ENCODE assay signal across 13 mouse cellular contexts in the genomic region with DNA sequence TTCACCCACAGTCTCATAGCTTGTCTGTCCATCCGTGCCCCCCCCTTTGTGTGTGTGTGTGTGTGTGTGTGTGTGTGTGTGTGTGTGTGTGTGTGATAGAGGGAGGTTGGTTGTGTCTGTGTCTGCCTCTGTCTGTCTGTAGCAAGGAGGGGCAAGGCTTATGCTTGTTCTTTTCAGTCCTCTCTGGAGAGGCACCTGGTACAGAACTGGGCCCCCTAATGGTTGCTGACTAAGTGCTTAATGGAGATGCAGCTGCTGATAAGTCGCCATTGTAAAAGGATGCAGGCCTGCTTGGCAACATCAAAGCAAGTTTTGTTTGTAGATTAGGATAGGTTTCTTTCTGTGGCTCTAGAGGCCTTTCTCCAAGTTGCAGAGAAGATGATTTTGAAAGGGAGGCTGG.
DNase-seq lines count a peak whose midpoint lies in the region; ATAC-seq and TF ChIP-seq lines count a peak whose summit lies in the region.
"Had no signal": no experiment of that assay in that cellular context is flagged by ENCODE, and none has a peak within 500 bp of the region (broad histone marks: within the 10 kb centered on the region; RNA-seq: fewer than 3 reads in every experiment).

No protein-coding gene starts in this region.

- peaks cover 10% of the 10 kb centered on the region for H3K79me2 ChIP-seq in heart, adult 2 months (replicated peaks; ENCODE audit: control insufficient read depth, insufficient read depth, low read length)

- TF ChIP-seq POLR2A in heart, adult 2 months (IDR thresholded peaks at IDR 0.05; ENCODE audit: insufficient read depth, low read depth, low read length): no peak

- intact Hi-C loops in heart, adult 2 months (cut with DNase I): no loop called here

- DNase-seq in heart, adult 2 months: no peak
- no peak for DNase-seq in neural tube, embryonic 10.5 days (ENCODE audit: extremely low spot score, low spot score)
- DNase-seq in adrenal gland, postnatal 14 days: no peak
- no peak for DNase-seq in liver
- DNase-seq: B cell, adult 2 months; kidney, adult 9 months; liver, embryonic 13.5 days; spleen, adult 18-20 months had no signal

- no peak for TF ChIP-seq EP300 in heart, adult 2 months (IDR thresholded peaks at IDR 0.05; ENCODE audit: insufficient read depth, low read depth, low read length)

- no peaks in the 10 kb centered on the region for H3K36me3 ChIP-seq in heart, embryonic 12.5 days
- peaks cover 2% of the 10 kb centered on the region for H3K36me3 ChIP-seq in heart, adult 2 months (ENCODE audit: control insufficient read depth, insufficient read depth, low read length)
- no peaks in the 10 kb centered on the region for H3K36me3 ChIP-seq in neural tube, embryonic 13.5 days
- no peaks in the 10 kb centered on the region; the same call in 1 of the 2 replicates for H3K36me3 ChIP-seq in intestine, postnatal 0 days (ENCODE audit: control insufficient read depth, insufficient read depth)
- H3K36me3 ChIP-seq: embryonic facial prominence, embryonic 15.5 days; liver, embryonic 13.5 days had no signal

- H3K27me3 ChIP-seq in heart, embryonic 12.5 days (replicated peaks): no peaks in the 10 kb centered on the region
- H3K27me3 ChIP-seq in heart, adult 2 months (ENCODE audit: control insufficient read depth, insufficient read depth, low read length): no peaks in the 10 kb centered on the region
- no peaks in the 10 kb centered on the region for H3K27me3 ChIP-seq in neural tube, embryonic 13.5 days
- H3K27me3 ChIP-seq in intestine, postnatal 0 days (replicated peaks; ENCODE audit: control insufficient read depth, insufficient read depth, low read length): no peaks in the 10 kb centered on the region
- H3K27me3 ChIP-seq: embryonic facial prominence, embryonic 15.5 days; liver, embryonic 13.5 days had no signal

- peaks cover 71% of the 10 kb centered on the region for H3K4me1 ChIP-seq in heart, embryonic 12.5 days (replicated peaks)
- H3K4me1 ChIP-seq in heart, adult 2 months (ENCODE audit: control insufficient read depth, insufficient read depth, low read length): peaks cover 10% of the 10 kb centered on the region
- H3K4me1 ChIP-seq in neural tube, embryonic 13.5 days (replicated peaks): peaks cover 67% of the 10 kb centered on the region
- H3K4me1 ChIP-seq in intestine, postnatal 0 days (replicated peaks; ENCODE audit: control insufficient read depth, insufficient read depth, low read length): 0 out of 2 replicates have a peak, but pooled peaks cover 4% of the 10 kb centered on the region
- H3K4me1 ChIP-seq: liver, embryonic 13.5 days had no signal

- WGBS in heart, embryonic 12.5 days: 15% methylated on average over 2 of the region's 2 CpGs
- WGBS in heart, adult 2 months: 42% methylated on average over 2 of the region's 2 CpGs
- 21% methylated on average over 2 of the region's 2 CpGs for WGBS in neural tube, embryonic 13.5 days
- WGBS in intestine, postnatal 0 days: 18% methylated on average over 2 of the region's 2 CpGs

- TF ChIP-seq CTCF in heart, adult 2 months (IDR thresholded peaks at IDR 0.05): no peak
- TF ChIP-seq CTCF in intestine, postnatal 0 days (IDR thresholded peaks at IDR 0.05; ENCODE audit: low read depth): peak; percentile 37

- ATAC-seq in heart, embryonic 12.5 days (ENCODE audit: insufficient number of reproducible peaks, low FRiP score): no peak
- ATAC-seq in neural tube, embryonic 13.5 days (ENCODE audit: low read depth): no peak
- ATAC-seq in intestine, postnatal 0 days: no peak
- ATAC-seq in cerebellum, adult (ENCODE audit: insufficient number of reproducible peaks, low FRiP score, low TSS enrichment): no peak

- no peaks in the 10 kb centered on the region for H3K9me3 ChIP-seq in heart, embryonic 12.5 days (replicated peaks)
- H3K9me3 ChIP-seq in neural tube, embryonic 13.5 days: no peaks in the 10 kb centered on the region
- no peaks in the 10 kb centered on the region for H3K9me3 ChIP-seq in intestine, postnatal 0 days (ENCODE audit: control insufficient read depth)
- H3K9me3 ChIP-seq: embryonic facial prominence, embryonic 15.5 days; liver, embryonic 13.5 days had no signal

- no peak overlapping the region for H3K4me2 ChIP-seq in heart, embryonic 12.5 days
- no peak overlapping the region for H3K4me2 ChIP-seq in neural tube, embryonic 13.5 days
- no peak overlapping the region for H3K4me2 ChIP-seq in intestine, postnatal 0 days (replicated peaks; ENCODE audit: low read depth)
- H3K4me2 ChIP-seq: embryonic facial prominence, embryonic 15.5 days; liver, embryonic 13.5 days had no signal

- no peak overlapping the region for H3K9ac ChIP-seq in heart, embryonic 12.5 days
- no peak overlapping the region for H3K9ac ChIP-seq in heart, adult 2 months (ENCODE audit: low read depth, low read length)
- no peak overlapping the region for H3K9ac ChIP-seq in neural tube, embryonic 13.5 days
- H3K9ac ChIP-seq in intestine, postnatal 0 days (ENCODE audit: low read depth, low read length): no peak overlapping the region
- H3K9ac ChIP-seq: embryonic facial prominence, embryonic 15.5 days; liver, embryonic 13.5 days had no signal

- no peak overlapping the region for H3K4me3 ChIP-seq in heart, embryonic 12.5 days
- no peak overlapping the region for H3K4me3 ChIP-seq in heart, adult 2 months
- no peak overlapping the region for H3K4me3 ChIP-seq in neural tube, embryonic 13.5 days
- no peak overlapping the region for H3K4me3 ChIP-seq in intestine, postnatal 0 days (ENCODE audit: low read depth, low read length)
- H3K4me3 ChIP-seq: embryonic facial prominence, embryonic 15.5 days; liver, embryonic 13.5 days had no signal

- H3K27ac ChIP-seq in heart, embryonic 12.5 days (ENCODE audit: poor library complexity, severe bottlenecking): peak overlapping the region; percentile 56
- no peak overlapping the region for H3K27ac ChIP-seq in heart, adult 2 months
- 0 out of 2 replicates have a peak overlapping the region, but pooled peaks have one; percentile 61 for H3K27ac ChIP-seq in neural tube, embryonic 13.5 days (replicated peaks)
- H3K27ac ChIP-seq in intestine, postnatal 0 days (ENCODE audit: low read depth, low read length): no peak overlapping the region
- H3K27ac ChIP-seq: embryonic facial prominence, embryonic 15.5 days; liver, embryonic 13.5 days had no signal

Comparison
In these comparisons a context has a peak if more than half of its experiments do, and no peak if none do; other contexts are left out.
1. H3K27ac ChIP-seq: peak in heart, embryonic 12.5 days (single experiment) and neural tube, embryonic 13.5 days (single experiment); none in heart, adult 2 months (single experiment) and intestine, postnatal 0 days (single experiment).